Mouse (Mus musculus) intestine, postnatal 0 days (tissue): ENCODE results near the gene Spred3. TPM values are rescaled to one million over a fixed set of nuclear protein-coding genes. Genes with fewer than 3 reads are reported as not detected.
A peak's percentile ranks its signal among the peaks of the same experiment; 100 is the strongest.
"Not testable (repeated sequence)": the region's sequence is repeated elsewhere in the genome, so short reads cannot be mapped to it uniquely, and the experiment has no call there.

Source experiments
- ATAC-seq: fragments of 200-750 bp; cut with Nextera tagmentation; 2 replicates; pipeline ENCODE4 v1.8.0; 2017; ENCODE audit warnings: mild to moderate bottlenecking, moderate TSS enrichment, moderate library complexity
- H3K27ac ChIP-seq: fragments of 300-500 bp; sonication (generic); 2 replicates; pipeline ENCODE4 v1.5.1; 2014; ENCODE audit warnings: mild to moderate bottlenecking, low read depth, low read length, moderate library complexity
- H3K27me3 ChIP-seq: fragments of 300-500 bp; sonication (generic); replicated peaks from 2 replicates; pipeline ENCODE4 v1.6.1; 2014; ENCODE audit warnings: low read length, mixed read lengths; ENCODE audit not compliant: control insufficient read depth, insufficient read depth
- H3K36me3 ChIP-seq: fragments of 300-500 bp; sonication (generic); 2 replicates; pipeline ENCODE4 v1.6.1; 2014; ENCODE audit warnings: mild to moderate bottlenecking, moderate library complexity; ENCODE audit not compliant: control insufficient read depth, insufficient read depth
- H3K4me1 ChIP-seq: fragments of 300-500 bp; sonication (generic); replicated peaks from 2 replicates; pipeline ENCODE4 v1.6.1; 2014; ENCODE audit warnings: antibody characterized with exemption, low read length, mixed read lengths; ENCODE audit not compliant: control insufficient read depth, insufficient read depth
- H3K4me2 ChIP-seq: fragments of 300-500 bp; sonication (generic); replicated peaks from 2 replicates; pipeline ENCODE4 v1.6.1; 2014; ENCODE audit warnings: low read depth, mild to moderate bottlenecking, moderate library complexity
- H3K4me3 ChIP-seq: fragments of 300-500 bp; sonication (generic); 2 replicates; pipeline ENCODE4 v1.5.1; 2014; ENCODE audit warnings: low read depth, low read length
- H3K9ac ChIP-seq: fragments of 300-500 bp; sonication (generic); 2 replicates; pipeline ENCODE4 v1.6.1; 2014; ENCODE audit warnings: mild to moderate bottlenecking, low read depth, low read length
- H3K9me3 ChIP-seq: fragments of 300-500 bp; sonication (generic); 2 replicates; pipeline ENCODE4 v1.6.1; 2016; ENCODE audit warnings: mixed run types; ENCODE audit not compliant: control insufficient read depth
- CTCF ChIP-seq: sonication (generic); IDR thresholded peaks from 2 replicates; pipeline ENCODE4 v1.5.1; 2016; ENCODE audit warnings: low read depth, mild to moderate bottlenecking, control low read depth, antibody characterized with exemption, moderate library complexity
- WGBS: fragments of 180-500 bp; shearing (Covaris S2); extraction: QIAGEN DNeasy Blood & Tissue Kit; methylation state at CpG from one replicate; pipeline ENCODE4 v1.1.7; 2014; 5-methylcytosine and 5-hydroxymethylcytosine counted together
- polyA plus RNA-seq: library from polyadenylated mRNA; unstranded; fragments of >200 nt; fragmentation: Nextera tagmentation; extraction: Ambion mirVana; gene quantifications from 2 replicates; pipeline ENCODE4 v1.2.1, GENCODE M21; 2015

Gene Spred3
- 0.52 and 0.93 TPM in 2 replicates for polyA plus RNA-seq

DNA sequence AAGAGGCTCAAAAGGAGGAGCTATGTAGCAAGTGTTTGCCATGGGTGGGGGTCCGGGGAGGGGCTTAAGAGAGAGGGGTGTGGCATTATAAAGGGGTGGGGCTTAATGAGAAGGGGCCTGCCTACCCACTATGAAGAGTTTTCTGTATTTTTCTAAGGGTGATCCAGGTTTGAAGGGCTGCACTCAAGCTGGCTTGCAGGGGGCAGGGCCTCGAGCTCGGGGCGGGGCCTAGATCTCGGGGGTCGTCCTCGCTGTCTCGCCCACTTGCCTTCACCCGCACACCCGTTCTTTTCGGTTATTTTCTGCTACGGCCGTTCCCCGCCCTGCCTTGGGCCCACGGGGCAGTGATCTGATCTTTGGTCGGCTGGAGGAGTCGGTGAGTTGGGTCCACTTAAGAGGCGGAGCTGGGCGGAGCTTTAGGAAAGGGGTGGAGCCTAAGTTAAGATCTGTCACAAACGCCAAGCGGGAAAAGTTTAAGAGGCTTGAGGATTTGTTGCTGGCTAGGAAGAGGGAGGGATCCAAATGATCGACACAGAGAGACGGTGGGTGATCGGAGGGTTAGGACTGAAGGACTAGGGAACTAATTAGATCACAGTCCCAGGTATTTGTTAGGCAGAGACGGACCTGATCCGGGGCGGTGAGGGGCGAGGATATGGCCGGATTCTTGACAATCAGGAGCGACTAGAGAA lies at the start of gene Spred3, which contains the start of gene Ggn:
Gene Spred3 (minus strand): TSS at position 346 of the 689 bp plus-strand sequence.
Gene Ggn (plus strand): TSS at position 145 of the 689 bp plus-strand sequence.
- peaks cover 27% of the 10 kb centered on the region for H3K36me3 ChIP-seq
- peaks cover 27% of the 10 kb centered on the region for H3K27me3 ChIP-seq
- H3K27ac ChIP-seq, result no peak within 1 kb of the TSS
- H3K4me3 ChIP-seq, result peak within 1 kb of the TSS; percentile 53
- TF ChIP-seq CTCF, result 0 out of 2 replicates have a peak, but pooled peaks have one; percentile 13
- peak; percentile 64 for ATAC-seq
- H3K9me3 ChIP-seq, result no peaks in the 10 kb centered on the region
- H3K4me1 ChIP-seq, result 0 out of 2 replicates have a peak, but pooled peaks cover 4% of the 10 kb centered on the region
- peak within 1 kb of the TSS; percentile 41 for H3K9ac ChIP-seq
- WGBS, result under 1% methylated on average over 30 of the region's 30 CpGs
- H3K4me2 ChIP-seq, result peak within 1 kb of the TSS; percentile 71

DNA sequence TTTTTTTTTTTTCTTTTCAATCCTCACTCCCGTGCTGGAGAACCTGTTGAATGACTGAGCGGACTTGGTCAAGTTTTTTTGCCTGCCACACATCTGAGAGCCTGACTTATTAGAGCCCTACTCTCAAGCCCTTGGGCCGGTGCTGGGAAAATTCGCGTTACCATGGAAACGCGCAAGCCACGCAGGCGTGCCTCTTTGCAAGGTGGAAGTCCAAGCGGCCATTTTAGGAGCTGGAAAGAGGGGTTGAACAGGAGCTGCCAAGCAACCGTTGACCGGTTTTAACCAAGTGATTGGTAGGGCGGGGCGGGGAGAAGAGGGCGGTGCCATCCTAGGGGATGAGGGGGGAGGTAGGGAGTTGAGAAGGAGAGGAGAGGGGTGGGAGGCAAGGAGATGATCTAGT lies 44.6 kb upstream of the Spred3 start:
- Histone ChIP-seq H3K4me2 (no peak overlapping the region), H3K4me3 (no peak overlapping the region)

DNA sequence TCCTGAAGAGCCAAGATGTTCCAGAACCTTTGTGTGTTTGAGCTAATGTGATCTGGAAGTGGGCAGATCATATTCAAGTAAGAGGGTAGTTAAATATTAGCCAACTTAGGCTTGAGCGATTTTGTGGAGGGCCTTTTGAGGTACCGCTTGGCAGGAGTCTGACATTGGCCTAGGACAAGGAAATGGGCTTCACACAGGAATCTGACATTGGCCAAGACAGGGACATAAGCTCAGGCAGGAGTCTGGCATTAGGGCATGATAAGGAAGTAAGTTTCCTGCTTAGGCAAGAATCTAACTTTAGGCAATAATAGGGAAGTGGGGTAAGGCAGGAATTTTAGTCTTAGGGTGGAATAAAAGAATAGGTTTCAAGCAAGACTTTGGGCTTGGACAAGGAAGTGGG lies 44.0 kb upstream of the Spred3 start:
- no peaks in the 10 kb centered on the region for H3K36me3 ChIP-seq
- H3K4me3 ChIP-seq, result no peak overlapping the region
- H3K4me1 ChIP-seq, result no peaks in the 10 kb centered on the region
- no peak overlapping the region for H3K4me2 ChIP-seq
- 35% methylated on average over 2 of the region's 2 CpGs for WGBS
- peaks cover 10% of the 10 kb centered on the region; the same call in 1 of the 2 replicates for H3K9me3 ChIP-seq
- no peaks in the 10 kb centered on the region for H3K27me3 ChIP-seq
- no peak overlapping the region for H3K9ac ChIP-seq
- no peak for ATAC-seq
- no peak for TF ChIP-seq CTCF
- no peak overlapping the region for H3K27ac ChIP-seq

More for the DNA sequence above, 44.6 kb upstream of the Spred3 start:
- no peaks in the 10 kb centered on the region for H3K36me3 ChIP-seq
- no peak overlapping the region for H3K27ac ChIP-seq
- TF ChIP-seq CTCF, result no peak
- H3K9me3 ChIP-seq, result peaks cover 16% of the 10 kb centered on the region
- no peak for ATAC-seq
- H3K4me1 ChIP-seq, result no peaks in the 10 kb centered on the region
- H3K9ac ChIP-seq, result no peak overlapping the region
- no peaks in the 10 kb centered on the region for H3K27me3 ChIP-seq
- WGBS, result 60% methylated on average over 15 of the region's 15 CpGs

- Histone ChIP-seq H3K4me3 (no peak within 1 kb of the TSS), H3K36me3 (no peaks in the 10 kb centered on the region), H3K9ac (no peak within 1 kb of the TSS), H3K4me2 (no peak within 1 kb of the TSS), H3K27ac (no peak within 1 kb of the TSS), H3K9me3 (peaks cover 8% of the 10 kb centered on the region; the same call in 1 of the 2 replicates), H3K27me3 (no peaks in the 10 kb centered on the region), H3K4me1 (no peaks in the 10 kb centered on the region)
- no peak for TF ChIP-seq CTCF
- WGBS, result 9% methylated on average over 20 of the region's 20 CpGs
- ATAC-seq, result no peak
Observed at GRCm38 (mm10) chr7:29213675-29214082, 43.5 kb upstream of the Spred3 start, which contains the start of gene Catsperg1. Gene Catsperg1, minus strand, starts transcription at chr7:29214035.

DNA sequence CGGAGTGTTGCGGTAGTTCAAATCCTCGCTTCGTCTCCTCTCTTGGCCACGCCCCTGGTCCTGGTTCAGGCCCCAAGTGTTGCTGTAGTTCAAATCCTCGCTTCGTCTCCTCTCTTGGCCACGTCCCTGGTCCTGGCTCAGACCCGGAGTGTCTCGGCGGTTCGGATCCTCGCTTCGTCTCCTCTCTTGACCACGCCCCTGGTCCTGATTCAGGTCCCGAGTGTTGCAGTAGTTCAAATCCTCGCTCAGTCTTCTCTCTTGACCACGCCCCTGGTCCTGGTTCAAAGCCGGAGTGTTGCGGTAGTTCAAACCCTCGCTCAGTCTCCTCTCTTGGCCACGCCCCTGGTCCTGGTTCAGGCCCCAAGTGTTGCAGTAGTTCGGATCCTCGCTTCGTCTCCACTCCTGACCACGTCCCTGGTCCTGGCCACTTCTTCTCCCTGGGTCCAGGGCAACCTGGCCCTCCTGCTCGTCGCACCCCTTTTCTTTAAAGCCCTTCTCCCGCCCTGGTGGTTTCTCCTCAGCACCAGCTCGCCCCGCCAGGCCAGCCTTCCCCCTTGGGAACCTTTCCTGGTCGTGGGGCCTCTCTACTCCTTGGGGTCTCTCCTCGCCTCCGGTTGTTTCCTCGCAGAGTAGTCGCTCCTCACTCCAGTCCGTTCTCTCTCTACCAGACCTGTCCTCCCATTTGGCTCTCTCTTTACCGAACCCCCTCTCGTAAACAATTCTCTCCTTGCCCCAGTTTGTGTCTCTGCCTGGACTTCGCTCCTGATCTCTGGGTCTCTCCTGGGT lies 42.8 kb upstream of the Spred3 start:
- not testable (repeated sequence) for H3K36me3 ChIP-seq, H3K9ac ChIP-seq, H3K4me3 ChIP-seq, H3K9me3 ChIP-seq, H3K4me2 ChIP-seq, H3K27ac ChIP-seq, H3K27me3 ChIP-seq, H3K4me1 ChIP-seq, ATAC-seq
- WGBS, result 36% methylated on average over 39 of the region's 40 CpGs

- Histone ChIP-seq H3K9me3 (peaks cover 8% of the 10 kb centered on the region; the same call in 1 of the 2 replicates), H3K4me2 (peak overlapping the region; percentile 62), H3K4me1 (no peaks in the 10 kb centered on the region), H3K4me3 (peak overlapping the region; percentile 38; the same call in 1 of the 2 replicates), H3K36me3 (no peaks in the 10 kb centered on the region), H3K9ac (no peak overlapping the region), H3K27me3 (no peaks in the 10 kb centered on the region), H3K27ac (peak overlapping the region; percentile 62; the same call in 1 of the 2 replicates)
- WGBS, result 26% methylated on average over 26 of the region's 26 CpGs
- TF ChIP-seq CTCF, result no peak
- ATAC-seq, result no peak
Observed at GRCm38 (mm10) chr7:29212199-29212765, 42.1 kb upstream of the Spred3 start.
